In the genomic region with DNA sequence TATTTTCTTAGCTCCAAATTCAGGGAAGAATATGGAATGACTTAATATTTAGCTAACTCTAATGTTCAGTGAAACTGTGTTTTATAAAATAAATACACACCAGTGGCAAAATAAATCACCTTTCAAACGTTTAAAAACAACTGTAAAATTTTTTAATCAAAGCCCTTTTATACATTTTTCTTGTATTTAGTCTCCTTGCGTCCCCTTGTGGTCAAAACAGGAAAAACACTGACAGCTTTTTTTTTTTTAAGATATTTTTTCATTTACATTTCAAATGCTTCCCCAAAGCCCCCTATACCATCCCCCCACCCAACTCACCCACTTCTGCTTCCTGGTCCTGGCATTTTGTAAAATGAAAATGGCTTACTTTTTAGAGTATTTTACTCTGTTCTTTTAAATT, we compare ENCODE assay signal across 9 mouse cellular contexts.
DNase-seq lines count a peak whose midpoint lies in the region; ATAC-seq lines count a peak whose summit lies in the region.
"Had no signal": no experiment of that assay in that cellular context is flagged by ENCODE, and none has a peak within 500 bp of the region (broad histone marks: within the 10 kb centered on the region; RNA-seq: fewer than 3 reads in every experiment).

No protein-coding gene starts in this region.

- DNase-seq in cerebellum, postnatal 10 days, result peak; percentile 3 to 10
- no peak for DNase-seq in cerebellum, adult 8-10 months
- DNase-seq in layer of hippocampus, adult 11-12 months (ENCODE audit: low spot score), result peak; percentile 2
- DNase-seq in layer of hippocampus, adult 9-10 months (ENCODE audit: low spot score), result no peak
- peak; percentile 6 for DNase-seq in thymus, postnatal 14 days
- no peak for DNase-seq in thymus, postnatal 36 days
- no peak for DNase-seq in cerebellum, adult 9-11 months
- DNase-seq: cerebellum, adult 11-12 months had no signal

- no peak for ATAC-seq in frontal cortex, adult (ENCODE audit: low TSS enrichment)

Comparison
In these comparisons a context has a peak if more than half of its experiments do, and no peak if none do; other contexts are left out.
1. DNase-seq: peak in cerebellum, postnatal 10 days (2 of 2), layer of hippocampus, adult 11-12 months (single experiment) and thymus, postnatal 14 days (single experiment); none in cerebellum, adult 8-10 months (single experiment), layer of hippocampus, adult 9-10 months (single experiment), thymus, postnatal 36 days (0 of 2) and cerebellum, adult 9-11 months (single experiment).